In genomic region chr10:40063291-40063890, GRCm38 (mm10) we compare ENCODE assay signal across 18 mouse cellular contexts. TPM values are rescaled to one million over a fixed set of nuclear protein-coding genes. Genes with fewer than 3 reads are reported as not detected.
DNase-seq lines count a peak whose midpoint lies in the region; ATAC-seq and TF ChIP-seq lines count a peak whose summit lies in the region.
"Had no signal": no experiment of that assay in that cellular context is flagged by ENCODE, and none has a peak within 500 bp of the region (broad histone marks: within the 10 kb centered on the region; RNA-seq: fewer than 3 reads in every experiment).

No protein-coding gene starts in this region.

- H3K4me3 ChIP-seq in kidney, adult 2 months (ENCODE audit: insufficient read depth, low read depth, low read length), result no peak overlapping the region; the same call in 1 of the 2 replicates
- no peak overlapping the region for H3K4me3 ChIP-seq in liver, embryonic 11.5 days (ENCODE audit: low read depth, low read length)
- no peak overlapping the region for H3K4me3 ChIP-seq in thymus, adult 2 months (ENCODE audit: control insufficient read depth, insufficient read depth, low read length)
- H3K4me3 ChIP-seq: embryonic facial prominence, embryonic 13.5 days; forebrain, embryonic 12.5 days; heart, embryonic 10.5 days had no signal

- no peak for ATAC-seq in liver, embryonic 11.5 days (replicated peaks; ENCODE audit: low FRiP score)
- ATAC-seq in cerebellum, adult (ENCODE audit: insufficient number of reproducible peaks, low FRiP score, low TSS enrichment), result no peak

- DNase-seq in adrenal gland, postnatal 36 days, result peak; percentile 44 to 64
- DNase-seq in adrenal gland, adult 18-20 months (ENCODE audit: low spot score in 2 of 2), result no peak
- DNase-seq in NIH3T3 (ENCODE audit: low read depth), result peak; percentile 39
- DNase-seq in kidney, adult 2 months, result peak; percentile 90
- no peak for DNase-seq in liver, embryonic 11.5 days (ENCODE audit: low spot score)
- no peak for DNase-seq in layer of hippocampus, postnatal 36 days
- DNase-seq in thymus, adult 2 months, result no peak
- DNase-seq: cerebellum, adult 2 months; gastrocnemius, postnatal 10 days; right cerebral cortex, postnatal 4 days; thymus, adult 18-20 months had no signal

- no peaks in the 10 kb centered on the region for H3K9me3 ChIP-seq in liver, embryonic 11.5 days (ENCODE audit: control insufficient read depth, low read length)
- H3K9me3 ChIP-seq: embryonic facial prominence, embryonic 13.5 days; forebrain, embryonic 12.5 days; heart, embryonic 10.5 days had no signal

- 15% methylated on average over 5 of the region's 5 CpGs for whole genome bisulfite sequencing in kidney, adult 2 months
- WGBS in liver, embryonic 11.5 days, result 44% methylated on average over 5 of the region's 5 CpGs
- 86% methylated on average over 5 of the region's 5 CpGs for WGBS in thymus, adult 2 months

- H3K27me3 ChIP-seq in kidney, adult 2 months (replicated peaks; ENCODE audit: control insufficient read depth, insufficient read depth, low read length), result no peaks in the 10 kb centered on the region
- no peaks in the 10 kb centered on the region for H3K27me3 ChIP-seq in liver, embryonic 11.5 days (replicated peaks; ENCODE audit: control insufficient read depth, insufficient read depth, low read length)
- H3K27me3 ChIP-seq in thymus, adult 2 months (ENCODE audit: control insufficient read depth, insufficient read depth, low read length), result no peaks in the 10 kb centered on the region
- H3K27me3 ChIP-seq: embryonic facial prominence, embryonic 13.5 days; forebrain, embryonic 12.5 days had no signal

- no peak overlapping the region for H3K4me2 ChIP-seq in liver, embryonic 11.5 days
- H3K4me2 ChIP-seq: embryonic facial prominence, embryonic 13.5 days; forebrain, embryonic 12.5 days had no signal

- peaks cover 55% of the 10 kb centered on the region for H3K4me1 ChIP-seq in kidney, adult 2 months (ENCODE audit: control insufficient read depth, insufficient read depth, low read length)
- no peaks in the 10 kb centered on the region for H3K4me1 ChIP-seq in liver, embryonic 11.5 days (replicated peaks; ENCODE audit: control insufficient read depth, insufficient read depth, low read length)
- peaks cover under 1% of the 10 kb centered on the region for H3K4me1 ChIP-seq in thymus, adult 2 months (replicated peaks; ENCODE audit: control insufficient read depth, insufficient read depth, low read length)

- no peak overlapping the region for H3K9ac ChIP-seq in liver, embryonic 11.5 days (ENCODE audit: low read depth, low read length)
- H3K9ac ChIP-seq: embryonic facial prominence, embryonic 13.5 days; forebrain, embryonic 12.5 days had no signal

- peak overlapping the region; percentile 99 for H3K27ac ChIP-seq in kidney, adult 2 months (ENCODE audit: insufficient read depth, low read depth, low read length)
- H3K27ac ChIP-seq in liver, embryonic 11.5 days (ENCODE audit: low read depth, low read length), result 0 out of 2 replicates have a peak overlapping the region, but pooled peaks have one; percentile 16
- no peak overlapping the region for H3K27ac ChIP-seq in thymus, adult 2 months (ENCODE audit: control insufficient read depth, insufficient read depth, low read length)
- H3K27ac ChIP-seq: embryonic facial prominence, embryonic 13.5 days; forebrain, embryonic 12.5 days; heart, embryonic 10.5 days; macrophage had no signal

- TF ChIP-seq POLR2A in kidney, adult 2 months (IDR thresholded peaks at IDR 0.05; ENCODE audit: low read depth, low read length), result no peak
- TF ChIP-seq POLR2A in thymus, adult 2 months (IDR thresholded peaks at IDR 0.05; ENCODE audit: control insufficient read depth, extremely low read depth, insufficient read depth, low read length, poor library complexity), result no peak

- TF ChIP-seq CTCF in kidney, adult 2 months (conservative IDR thresholded peaks at IDR 0.05; ENCODE audit: insufficient read depth, insufficient read length, low read depth, low read length), result no peak
- TF ChIP-seq CTCF in thymus, adult 2 months (IDR thresholded peaks at IDR 0.05; ENCODE audit: borderline replicate concordance, control insufficient read depth, extremely low read depth, insufficient read depth, low read length, poor library complexity), result no peak

- H3K36me3 ChIP-seq in kidney, adult 2 months (ENCODE audit: control insufficient read depth, insufficient read depth, low read length), result no peaks in the 10 kb centered on the region
- H3K36me3 ChIP-seq in liver, embryonic 11.5 days (ENCODE audit: control insufficient read depth, insufficient read depth, low read length), result no peaks in the 10 kb centered on the region
- no peaks in the 10 kb centered on the region for H3K36me3 ChIP-seq in thymus, adult 2 months (ENCODE audit: control insufficient read depth, insufficient read depth, low read length)
- H3K36me3 ChIP-seq: embryonic facial prominence, embryonic 13.5 days; forebrain, embryonic 12.5 days; heart, embryonic 10.5 days had no signal

RNA-seq across cellular contexts. Expression of gene Mfsd4b1, which starts 38.3 kb away (rescaled TPM):
- total RNA-seq in adrenal gland, postnatal 36 days (2021), result 1 to 10 TPM; 2.7 to 4.4 TPM
- total RNA-seq in adrenal gland, adult 18-20 months (2021), result 1 to 10 TPM; 3.1 to 3.5 TPM
- 81.5 and 102 TPM in 2 replicates for polyA plus RNA-seq in kidney, adult 2 months (2012; rRNA removed)
- polyA plus RNA-seq in liver, embryonic 11.5 days (2014; fragmentation: Nextera tagmentation; extraction: Ambion mirVana), result 0.34 and 0.56 TPM in 2 replicates
- total RNA-seq in layer of hippocampus, postnatal 36 days (2021), result 1 to 10 TPM in 1 of 2 experiments, under 1 TPM in 1; 0.67 to 1.2 TPM
- 0.96 and 1.4 TPM in 2 replicates for polyA plus RNA-seq in thymus, adult 2 months (2012; rRNA removed)
- total RNA-seq: MEL had no signal
- polyA plus RNA-seq: C2C12; embryonic facial prominence, embryonic 13.5 days; forebrain, embryonic 12.5 days; macrophage had no signal

Comparison
In these comparisons a context has a peak if more than half of its experiments do, and no peak if none do; other contexts are left out.
1. DNase-seq: peak in adrenal gland, postnatal 36 days (2 of 2), NIH3T3 (single experiment) and kidney, adult 2 months (single experiment); none in adrenal gland, adult 18-20 months (0 of 2), liver, embryonic 11.5 days (single experiment), layer of hippocampus, postnatal 36 days (0 of 2) and thymus, adult 2 months (single experiment).